8 mouse cellular contexts compared by ENCODE assay signal in genomic region chr1:92212003-92212750, GRCm38 (mm10). TPM values are rescaled to one million over a fixed set of nuclear protein-coding genes. Genes with fewer than 3 reads are reported as not detected.
DNase-seq lines count a peak whose midpoint lies in the region; ATAC-seq lines count a peak whose summit lies in the region.

No protein-coding gene starts in this region.

- peak overlapping the region; percentile 2 for H3K4me3 ChIP-seq in megakaryocyte, embryonic 14.5 days (replicated peaks)
- no peak overlapping the region for H3K4me3 ChIP-seq in embryonic facial prominence, embryonic 15.5 days (replicated peaks)
- H3K4me3 ChIP-seq in hindbrain, embryonic 12.5 days = no peak overlapping the region
- H3K4me3 ChIP-seq in neural tube, embryonic 13.5 days = no peak overlapping the region

- no peaks in the 10 kb centered on the region for H3K4me1 ChIP-seq in megakaryocyte, embryonic 14.5 days
- peaks cover 47% of the 10 kb centered on the region for H3K4me1 ChIP-seq in embryonic facial prominence, embryonic 15.5 days
- H3K4me1 ChIP-seq in hindbrain, embryonic 12.5 days = peaks cover 20% of the 10 kb centered on the region
- H3K4me1 ChIP-seq in neural tube, embryonic 13.5 days (replicated peaks) = peaks cover 54% of the 10 kb centered on the region

- no peak for DNase-seq in T-cell, adult 2 months (ENCODE audit: low spot score)
- DNase-seq in left cerebral cortex, postnatal 14 days (ENCODE audit: low spot score in 2 of 2) = no peak
- no peak for DNase-seq in urinary bladder, adult 2 months (ENCODE audit: low spot score)

- H3K4me2 ChIP-seq in embryonic facial prominence, embryonic 15.5 days (replicated peaks) = 0 out of 2 replicates have a peak overlapping the region, but pooled peaks have one; percentile 4
- H3K4me2 ChIP-seq in hindbrain, embryonic 12.5 days (replicated peaks) = no peak overlapping the region; the same call in 1 of the 2 replicates
- 0 out of 2 replicates have a peak overlapping the region, but pooled peaks have one; percentile 7 for H3K4me2 ChIP-seq in neural tube, embryonic 13.5 days

- intact Hi-C loops in left cerebral cortex, postnatal 14 days (cut with DNase I) = no loop called here

- H3K27ac ChIP-seq in embryonic facial prominence, embryonic 15.5 days (replicated peaks) = peak overlapping the region; percentile 40
- peak overlapping the region; percentile 30; the same call in 1 of the 2 replicates for H3K27ac ChIP-seq in hindbrain, embryonic 12.5 days
- H3K27ac ChIP-seq in neural tube, embryonic 13.5 days (replicated peaks) = peak overlapping the region; percentile 72

- WGBS in embryonic facial prominence, embryonic 15.5 days = 24% methylated on average over 13 of the region's 13 CpGs
- WGBS in hindbrain, embryonic 12.5 days = 22% methylated on average over 13 of the region's 13 CpGs
- WGBS in neural tube, embryonic 13.5 days = 19% methylated on average over 13 of the region's 13 CpGs

- no peak overlapping the region for H3K9ac ChIP-seq in embryonic facial prominence, embryonic 15.5 days
- H3K9ac ChIP-seq in hindbrain, embryonic 12.5 days = 0 out of 2 replicates have a peak overlapping the region, but pooled peaks have one; percentile 4
- H3K9ac ChIP-seq in neural tube, embryonic 13.5 days = peak overlapping the region; percentile 43; the same call in 1 of the 2 replicates

- H3K36me3 ChIP-seq in megakaryocyte, embryonic 14.5 days (replicated peaks; ENCODE audit: low read length) = no peaks in the 10 kb centered on the region
- H3K36me3 ChIP-seq in embryonic facial prominence, embryonic 15.5 days = no peaks in the 10 kb centered on the region
- no peaks in the 10 kb centered on the region for H3K36me3 ChIP-seq in hindbrain, embryonic 12.5 days
- H3K36me3 ChIP-seq in neural tube, embryonic 13.5 days = no peaks in the 10 kb centered on the region

- H3K9me3 ChIP-seq in megakaryocyte, embryonic 14.5 days = peaks cover 19% of the 10 kb centered on the region
- H3K9me3 ChIP-seq in embryonic facial prominence, embryonic 15.5 days (replicated peaks) = no peaks in the 10 kb centered on the region
- no peaks in the 10 kb centered on the region for H3K9me3 ChIP-seq in hindbrain, embryonic 12.5 days (replicated peaks)
- H3K9me3 ChIP-seq in neural tube, embryonic 13.5 days = no peaks in the 10 kb centered on the region

- peaks cover 41% of the 10 kb centered on the region for H3K27me3 ChIP-seq in megakaryocyte, embryonic 14.5 days (replicated peaks)
- no peaks in the 10 kb centered on the region for H3K27me3 ChIP-seq in embryonic facial prominence, embryonic 15.5 days
- peaks cover 10% of the 10 kb centered on the region for H3K27me3 ChIP-seq in hindbrain, embryonic 12.5 days
- peaks cover 19% of the 10 kb centered on the region for H3K27me3 ChIP-seq in neural tube, embryonic 13.5 days

- ATAC-seq in megakaryocyte, adult 5-6 weeks (ENCODE audit: poor library complexity, severe bottlenecking) = no peak
- peak; percentile 52; the same call in 1 of the 2 replicates for ATAC-seq in embryonic facial prominence, embryonic 15.5 days (ENCODE audit: insufficient number of reproducible peaks, low FRiP score, low TSS enrichment, low read depth)
- ATAC-seq in hindbrain, embryonic 12.5 days (ENCODE audit: low FRiP score) = peak; percentile 76
- ATAC-seq in neural tube, embryonic 13.5 days (ENCODE audit: low read depth) = peak; percentile 78

RNA-seq across cellular contexts. Expression of gene Hdac4, which starts 16.7 kb away (rescaled TPM):
- 3.6 and 5.1 TPM in 2 replicates for polyA plus RNA-seq in megakaryocyte, embryonic 14.5 days (2012; ENCODE audit: insufficient read depth, low replicate concordance)
- 14.8 and 19.0 TPM in 2 replicates for total RNA-seq in megakaryocyte, adult 5-6 weeks (2015)
- total RNA-seq in megakaryocyte, adult 5-6 weeks (2017) = 13.3 and 19.4 TPM in 2 replicates
- 27.5 and 28.9 TPM in 2 replicates for polyA plus RNA-seq in embryonic facial prominence, embryonic 15.5 days (2015; fragmentation: Nextera tagmentation; extraction: Ambion mirVana)
- polyA plus RNA-seq in hindbrain, embryonic 12.5 days (2016; fragmentation: Nextera tagmentation; extraction: Ambion mirVana) = 22.8 and 25.5 TPM in 2 replicates
- polyA plus RNA-seq in neural tube, embryonic 13.5 days (2015; fragmentation: Nextera tagmentation; extraction: Ambion mirVana) = 27.5 and 28.7 TPM in 2 replicates
- total RNA-seq in left cerebral cortex, postnatal 14 days (2021) = 100 to 1,000 TPM; 106 to 114 TPM
- polyA plus RNA-seq in urinary bladder, adult 2 months (2012; rRNA removed) = 15.4 and 17.5 TPM in 2 replicates
